Mouse (Mus musculus): ENCODE measurements around the gene Slc35a5. TPM values are rescaled to one million over a fixed set of nuclear protein-coding genes. Genes with fewer than 3 reads are reported as not detected.
A peak's percentile ranks its signal among the peaks of the same experiment; 100 is the strongest.

The Slc35a5 gene
- polyA plus RNA-seq, 1 experiment from 2014 or later, result 6.6 TPM

DNA sequence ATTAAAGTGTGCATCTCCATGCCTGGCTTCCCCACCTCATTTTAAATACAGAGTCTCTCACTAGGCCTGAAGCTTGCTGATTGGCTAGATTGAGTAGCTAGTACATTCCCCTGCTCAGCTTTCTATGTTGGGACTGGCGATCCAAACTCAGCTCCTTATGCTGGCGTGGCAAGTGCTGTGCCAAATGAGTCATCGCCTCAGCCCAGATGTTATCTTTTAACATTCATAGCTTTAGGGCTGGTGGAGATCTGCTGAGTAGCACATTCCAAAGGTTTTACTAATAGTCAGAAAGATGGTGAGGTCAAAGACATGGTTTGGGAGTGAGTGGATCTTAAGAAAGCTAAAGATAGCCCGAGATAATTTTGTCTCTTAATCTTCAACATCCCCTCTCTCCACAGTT lies 48.0 kb downstream of the Slc35a5 start:
- H3K4me3 ChIP-seq (replicated peaks), result no peak overlapping the region
- WGBS (ENCODE audit: insufficient replicate concordance), result 28% methylated on average over 4 of the region's 4 CpGs

DNA sequence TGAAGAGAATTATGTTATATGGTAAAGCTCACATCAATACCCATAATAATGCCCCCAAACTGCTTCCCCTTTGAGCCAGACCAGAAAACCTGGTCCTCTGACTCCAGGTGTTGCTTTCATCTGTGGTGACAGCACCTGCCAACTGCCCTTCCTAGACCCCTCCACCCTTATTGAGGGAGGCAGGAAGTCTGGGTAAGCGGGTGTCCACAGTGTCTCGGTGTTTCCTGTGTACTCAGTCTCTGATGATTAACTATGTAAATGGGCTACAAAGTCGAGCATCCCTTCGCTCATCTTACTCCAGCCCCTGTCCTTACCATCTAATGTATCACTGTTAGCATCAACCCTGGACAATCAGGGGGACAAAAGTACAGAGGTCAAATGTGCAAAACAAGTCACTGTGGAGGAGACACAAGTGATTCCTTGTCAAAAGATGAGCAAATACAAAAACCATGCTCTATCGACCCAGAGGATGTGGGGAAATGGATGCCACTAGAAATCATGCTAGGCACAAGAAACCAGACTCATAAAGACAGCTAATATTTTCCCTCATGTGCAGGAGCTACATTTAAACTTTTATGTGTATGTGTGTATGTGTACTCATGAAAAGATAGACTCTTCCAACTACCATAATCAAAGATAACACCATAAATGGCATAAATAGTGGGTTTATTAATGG lies 50.2 kb downstream of the Slc35a5 start:
- ATAC-seq (ENCODE audit: insufficient read depth), result no peak
- Histone ChIP-seq H3K36me3 (replicated peaks) (no peaks in the 10 kb centered on the region), H3K4me1 (replicated peaks) (no peaks in the 10 kb centered on the region), H3K9ac (no peak overlapping the region), H3K27me3 (no peaks in the 10 kb centered on the region), H3K4me3 (replicated peaks) (no peak overlapping the region), H3K9me3 (replicated peaks) (no peaks in the 10 kb centered on the region), H3K4me2 (no peak overlapping the region), H3K27ac (replicated peaks) (no peak overlapping the region)
- WGBS (ENCODE audit: insufficient replicate concordance), result 21% methylated on average over 5 of the region's 5 CpGs

More for the DNA sequence above, 48.0 kb downstream of the Slc35a5 start:
- H3K36me3 ChIP-seq (replicated peaks), result no peaks in the 10 kb centered on the region
- no peak overlapping the region for H3K27ac ChIP-seq (replicated peaks)
- H3K9ac ChIP-seq, result no peak overlapping the region
- no peaks in the 10 kb centered on the region for H3K4me1 ChIP-seq (replicated peaks)
- H3K4me2 ChIP-seq, result no peak overlapping the region
- H3K27me3 ChIP-seq, result no peaks in the 10 kb centered on the region
- ATAC-seq (ENCODE audit: insufficient read depth), result no peak
- no peaks in the 10 kb centered on the region for H3K9me3 ChIP-seq (replicated peaks)

- H3K9ac ChIP-seq, result no peak overlapping the region
- H3K36me3 ChIP-seq (replicated peaks), result no peaks in the 10 kb centered on the region
- H3K4me2 ChIP-seq, result no peak overlapping the region
- no peak overlapping the region for H3K4me3 ChIP-seq (replicated peaks)
- 41% methylated on average over 3 of the region's 3 CpGs for WGBS (ENCODE audit: insufficient replicate concordance)
- H3K4me1 ChIP-seq (replicated peaks), result no peaks in the 10 kb centered on the region
- ATAC-seq (ENCODE audit: insufficient read depth), result no peak
- no peaks in the 10 kb centered on the region for H3K9me3 ChIP-seq (replicated peaks)
- no peak overlapping the region for H3K27ac ChIP-seq (replicated peaks)
- no peaks in the 10 kb centered on the region for H3K27me3 ChIP-seq
These were observed 53.5 kb downstream of the Slc35a5 start for GRCm38 (mm10) chr16:45104993-45105392.

DNA sequence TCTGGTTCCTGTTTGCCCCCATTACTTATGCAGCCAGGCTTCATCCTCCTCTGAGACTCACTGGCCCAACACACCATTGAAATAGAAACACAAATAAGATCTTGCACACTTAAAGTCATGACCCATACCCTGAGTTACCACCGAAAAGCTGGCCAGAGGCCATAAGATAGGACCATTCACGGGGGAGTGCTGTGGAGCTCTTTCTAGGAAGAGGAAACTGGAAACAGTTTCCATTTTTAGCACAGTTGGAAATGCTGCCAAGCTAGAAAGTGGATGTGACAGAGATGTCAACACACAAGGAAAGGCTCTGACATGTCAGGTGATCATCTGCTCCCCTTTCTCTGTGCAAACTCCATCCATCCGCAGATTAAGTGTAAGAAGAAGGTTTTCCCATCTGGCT lies 57.6 kb downstream of the Slc35a5 start:
- ATAC-seq (ENCODE audit: insufficient read depth), result no peak

GRCm38 (mm10) chr16:45098886-45099210 lies 59.7 kb downstream of the Slc35a5 start:
- no peak overlapping the region for H3K27ac ChIP-seq (replicated peaks)
- WGBS (ENCODE audit: insufficient replicate concordance), result 60% methylated on average over 6 of the region's 6 CpGs
- H3K36me3 ChIP-seq (replicated peaks), result no peaks in the 10 kb centered on the region
- no peaks in the 10 kb centered on the region for H3K4me1 ChIP-seq (replicated peaks)
- H3K4me2 ChIP-seq, result no peak overlapping the region
- H3K4me3 ChIP-seq (replicated peaks), result no peak overlapping the region
- ATAC-seq (ENCODE audit: insufficient read depth), result no peak
- no peaks in the 10 kb centered on the region for H3K27me3 ChIP-seq
- no peak overlapping the region for H3K9ac ChIP-seq
- H3K9me3 ChIP-seq (replicated peaks), result no peaks in the 10 kb centered on the region

More for the DNA sequence above, 57.6 kb downstream of the Slc35a5 start:
- WGBS (ENCODE audit: insufficient replicate concordance), result 36% methylated on average over 3 of the region's 3 CpGs
- H3K4me3 ChIP-seq (replicated peaks), result no peak overlapping the region
- no peaks in the 10 kb centered on the region for H3K27me3 ChIP-seq
- no peak overlapping the region for H3K27ac ChIP-seq (replicated peaks)
- H3K9me3 ChIP-seq (replicated peaks), result no peaks in the 10 kb centered on the region
- no peaks in the 10 kb centered on the region for H3K4me1 ChIP-seq (replicated peaks)
- H3K36me3 ChIP-seq (replicated peaks), result no peaks in the 10 kb centered on the region
- H3K4me2 ChIP-seq, result no peak overlapping the region
- no peak overlapping the region for H3K9ac ChIP-seq

- H3K4me2 ChIP-seq, result no peak overlapping the region
These were observed 60.2 kb downstream of the Slc35a5 start for GRCm38 (mm10) chr16:45098186-45098885.

DNA sequence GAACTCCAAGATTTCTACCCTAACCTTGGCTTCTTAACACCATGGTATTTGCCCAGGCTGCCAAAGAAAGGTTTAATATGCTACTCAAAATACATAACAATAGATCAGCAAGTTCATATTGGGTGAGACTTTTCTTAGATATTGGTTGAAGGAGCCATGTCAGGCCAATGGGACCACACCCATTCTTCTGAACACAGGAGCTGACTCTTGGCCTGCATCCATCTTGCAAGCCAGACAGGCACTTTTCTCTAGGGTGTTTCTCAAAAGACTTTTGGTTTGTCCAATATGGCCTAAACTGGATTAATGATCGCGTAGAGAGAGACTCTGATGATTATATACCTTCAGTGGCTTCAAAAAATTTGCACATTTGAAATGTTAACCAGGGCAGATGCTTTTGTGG lies 61.0 kb downstream of the Slc35a5 start:
- Histone ChIP-seq H3K4me3 (replicated peaks) (no peak overlapping the region), H3K36me3 (replicated peaks) (no peaks in the 10 kb centered on the region), H3K27ac (replicated peaks) (no peak overlapping the region), H3K27me3 (no peaks in the 10 kb centered on the region), H3K4me2 (no peak overlapping the region; the same call in 1 of the 2 replicates), H3K4me1 (replicated peaks) (no peaks in the 10 kb centered on the region), H3K9ac (no peak overlapping the region), H3K9me3 (replicated peaks) (no peaks in the 10 kb centered on the region)
- no peak for ATAC-seq (ENCODE audit: insufficient read depth)
- WGBS (ENCODE audit: insufficient replicate concordance), result 70% methylated on average over 2 of the region's 2 CpGs

More at GRCm38 (mm10) chr16:45098186-45098885, 60.2 kb downstream of the Slc35a5 start:
- no peak overlapping the region for H3K9ac ChIP-seq
- no peaks in the 10 kb centered on the region for H3K27me3 ChIP-seq
- WGBS (ENCODE audit: insufficient replicate concordance), result 55% methylated on average over 10 of the region's 10 CpGs
- no peak overlapping the region for H3K4me3 ChIP-seq (replicated peaks)
- no peak for ATAC-seq (ENCODE audit: insufficient read depth)
- H3K27ac ChIP-seq (replicated peaks), result no peak overlapping the region
- no peaks in the 10 kb centered on the region for H3K4me1 ChIP-seq (replicated peaks)
- H3K36me3 ChIP-seq (replicated peaks), result no peaks in the 10 kb centered on the region
- H3K9me3 ChIP-seq (replicated peaks), result no peaks in the 10 kb centered on the region

GRCm38 (mm10) chr16:45095561-45096482 lies 62.7 kb downstream of the Slc35a5 start:
- Histone ChIP-seq H3K9me3 (replicated peaks) (no peaks in the 10 kb centered on the region), H3K4me2 (peak overlapping the region; percentile 37), H3K27me3 (no peaks in the 10 kb centered on the region), H3K4me3 (replicated peaks) (no peak overlapping the region), H3K9ac (no peak overlapping the region), H3K4me1 (replicated peaks) (no peaks in the 10 kb centered on the region), H3K27ac (replicated peaks) (no peak overlapping the region), H3K36me3 (replicated peaks) (no peaks in the 10 kb centered on the region)
- 55% methylated on average over 26 of the region's 26 CpGs for whole genome bisulfite sequencing (ENCODE audit: insufficient replicate concordance)
- no peak for ATAC-seq (ENCODE audit: insufficient read depth)

GRCm38 (mm10) chr16:45095030-45095429 lies 63.5 kb downstream of the Slc35a5 start:
- Histone ChIP-seq H3K36me3 (replicated peaks) (no peaks in the 10 kb centered on the region), H3K4me2 (peak overlapping the region; percentile 15; the same call in 1 of the 2 replicates), H3K4me1 (replicated peaks) (no peaks in the 10 kb centered on the region), H3K27me3 (no peaks in the 10 kb centered on the region), H3K9me3 (replicated peaks) (no peaks in the 10 kb centered on the region), H3K27ac (replicated peaks) (no peak overlapping the region), H3K4me3 (replicated peaks) (no peak overlapping the region), H3K9ac (no peak overlapping the region)
- ATAC-seq (ENCODE audit: insufficient read depth), result no peak
- 77% methylated on average over 13 of the region's 13 CpGs for WGBS (ENCODE audit: insufficient replicate concordance)

GRCm38 (mm10) chr16:45094136-45094756 lies 64.3 kb downstream of the Slc35a5 start:
- Histone ChIP-seq H3K27me3 (no peaks in the 10 kb centered on the region), H3K4me3 (replicated peaks) (peak overlapping the region; percentile 21; the same call in 1 of the 2 replicates), H3K9me3 (replicated peaks) (no peaks in the 10 kb centered on the region), H3K27ac (replicated peaks) (no peak overlapping the region; the same call in 1 of the 2 replicates), H3K36me3 (replicated peaks) (no peaks in the 10 kb centered on the region), H3K4me1 (replicated peaks) (no peaks in the 10 kb centered on the region), H3K9ac (no peak overlapping the region), H3K4me2 (peak overlapping the region; percentile 18; the same call in 1 of the 2 replicates)
- no peak for ATAC-seq (ENCODE audit: insufficient read depth)
- 7% methylated on average over 9 of the region's 9 CpGs for WGBS (ENCODE audit: insufficient replicate concordance)
